Mouse (Mus musculus) mouse embryonic stem cell (cell line): ENCODE data around the gene Daxx.
"Not testable (repeated sequence)": the region's sequence is repeated elsewhere in the genome, so short reads cannot be mapped to it uniquely, and the experiment has no call there.

Experiments
- in situ Hi-C, 2 experiments: fragments of 300-500 bp; cut with MboI; formaldehyde crosslinking; loops; 1 replicate in 1 of 2; 3 replicates in 1 of 2; pipeline ENCODE4 v1.14.3; 2019 to 2020; ENCODE audit warnings: low sequenced_read_pairs in 2 of 2, low pct_unique_long_range_greater_than_20kb in 1 of 2, mixed read lengths in 1 of 2; ENCODE audit not compliant: unreplicated experiment in 1 of 2

Gene Daxx

GRCm38 (mm10) chr17:33952015-33952414 lies 42.8 kb downstream of the Daxx start:
- in situ Hi-C loops, result not testable (repeated sequence)

- in situ Hi-C loops, result no loop called here
Measured at GRCm38 (mm10) chr17:33952879-33953278, 43.7 kb downstream of the Daxx start.

- in situ Hi-C loops, result no loop called here
Measured at GRCm38 (mm10) chr17:33953310-33953709, 44.1 kb downstream of the Daxx start.

GRCm38 (mm10) chr17:33953961-33954565 lies 44.8 kb downstream of the Daxx start:
- in situ Hi-C loops, result no loop called here

GRCm38 (mm10) chr17:33954646-33955554 lies 45.7 kb downstream of the Daxx start:
- in situ Hi-C loops, result no loop called here

GRCm38 (mm10) chr17:33955555-33956214 lies 46.5 kb downstream of the Daxx start, which contains the start of the genes Vps52 and Rps18:
Vps52 (plus strand) TSS chr17:33955812.
Rps18 (minus strand) TSS chr17:33956001.
- in situ Hi-C loops, result no loop called here

- in situ Hi-C loops, result no loop called here
Measured at GRCm38 (mm10) chr17:33956336-33956735, 47.1 kb downstream of the Daxx start.

- in situ Hi-C loops, result no loop called here
Measured at GRCm38 (mm10) chr17:33957493-33957892, 48.3 kb downstream of the Daxx start.

GRCm38 (mm10) chr17:33958451-33958850 lies 49.2 kb downstream of the Daxx start:
- in situ Hi-C loops, result no loop called here

GRCm38 (mm10) chr17:33959135-33959534 lies 49.9 kb downstream of the Daxx start:
- in situ Hi-C loops, result no loop called here

- in situ Hi-C loops, result no loop called here
Measured at GRCm38 (mm10) chr17:33959948-33960347, 50.7 kb downstream of the Daxx start.

- in situ Hi-C loops, result no loop called here
Measured at GRCm38 (mm10) chr17:33962876-33963275, 53.7 kb downstream of the Daxx start.
